Mouse (Mus musculus) liver, adult 10 weeks (tissue): Measurements from ENCODE around the gene Tor1b. TPM values are rescaled to one million over a fixed set of nuclear protein-coding genes. Genes with fewer than 3 reads are reported as not detected.

ENCODE experiments used
- polyA plus RNA-seq: library from polyadenylated mRNA; stranded (reverse); fragments of 350-450 nt; fragmentation: Illumina TruSeq; extraction: RNeasy Lipid Tissue Mini Kit (QIAGEN cat#74804); gene quantifications from one replicate; pipeline ENCODE4 v1.2.3, GENCODE M21; 2014; ENCODE audit warnings: low read depth, low replicate concordance

Tor1b gene
- 13.8 TPM for polyA plus RNA-seq

GRCm38 (mm10) chr2:30952824-30953490 lies at the start of gene Tor1b:
Gene Tor1b, plus strand, starts transcription at chr2:30952959.

GRCm38 (mm10) chr2:30929483-30930045 lies 23.2 kb upstream of the Tor1b start, which contains the start of gene Ptges:
Gene Ptges, minus strand, starts transcription at chr2:30929863.

GRCm38 (mm10) chr2:30967352-30968327 lies 14.9 kb downstream of the Tor1b start, which contains the start of gene Tor1a:
Gene Tor1a, minus strand, starts transcription at chr2:30967933.

GRCm38 (mm10) chr2:30981790-30982513 lies 29.2 kb downstream of the Tor1b start, which contains the start of the genes BC005624 and Usp20:
Gene BC005624, minus strand, starts transcription at chr2:30982201.
Gene Usp20, plus strand, starts transcription at chr2:30982279.

Other genes starting within 250 kb of the Tor1b start
- not detected for gene 1700001O22Rik, start 149.3 kb upstream of the Tor1b start, polyA plus RNA-seq
- gene Ntmt1, start 145.1 kb upstream of the Tor1b start, polyA plus RNA-seq, result 0.58 TPM
- gene Asb6, start 122.6 kb upstream of the Tor1b start, polyA plus RNA-seq, result not detected
- gene Prrx2, start 118.0 kb upstream of the Tor1b start, polyA plus RNA-seq, result not detected
- gene Ptges, start 23.1 kb upstream of the Tor1b start, polyA plus RNA-seq, result 0.26 TPM
- 20.0 TPM for gene Tor1a, start 15.0 kb downstream of the Tor1b start, polyA plus RNA-seq
- gene BC005624, start 29.2 kb downstream of the Tor1b start, polyA plus RNA-seq, result 13.6 TPM
- gene Usp20, start 29.3 kb downstream of the Tor1b start, polyA plus RNA-seq, result 0.45 TPM
- gene Fnbp1, start 189.0 kb downstream of the Tor1b start, polyA plus RNA-seq, result 7.6 TPM
- gene Gpr107, start 199.4 kb downstream of the Tor1b start, polyA plus RNA-seq, result 9.2 TPM